Mouse (Mus musculus): Measurements from ENCODE around the gene Tas2r124.

The Tas2r124 gene

GRCm38 (mm10) chr6:132754430-132754829 is at the start of gene Tas2r124:
Gene Tas2r124, plus strand, starts transcription at chr6:132754730.
- no peak for DNase-seq (ENCODE audit: extremely low spot score, low spot score)

- no peak for DNase-seq (ENCODE audit: extremely low spot score, low spot score)
These were observed 42.7 kb upstream of the Tas2r124 start, which contains the start of gene Tas2r122 for GRCm38 (mm10) chr6:132711828-132712227. Gene Tas2r122, minus strand, starts transcription at chr6:132711928.

DNA sequence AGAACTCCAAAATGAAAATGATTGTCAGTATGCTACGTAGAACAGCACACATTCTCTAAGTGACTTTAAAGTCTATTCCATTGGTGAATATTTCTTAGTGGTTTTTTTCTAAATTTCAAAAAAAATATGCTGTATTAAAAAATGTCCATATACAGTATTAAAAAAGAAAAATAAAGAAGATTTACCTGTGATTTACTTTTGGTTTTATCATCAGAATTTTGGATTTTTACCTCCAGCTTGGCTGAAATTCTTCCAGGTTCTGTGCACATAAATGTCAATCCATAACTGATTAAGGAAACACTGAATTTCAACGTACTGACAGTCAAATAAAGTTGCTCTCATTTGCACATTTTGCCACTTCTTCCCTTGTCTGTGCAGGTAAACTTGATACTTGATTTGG is 16.6 kb upstream of the Tas2r124 start, which contains the start of gene Tas2r115:
Tas2r115 (minus strand) TSS at position 101 of the 400 bp plus-strand sequence.
- no peak for DNase-seq (ENCODE audit: extremely low spot score, low spot score)

GRCm38 (mm10) chr6:132750206-132750605 is 4.3 kb upstream of the Tas2r124 start:
- no peak for DNase-seq (ENCODE audit: extremely low spot score, low spot score)

GRCm38 (mm10) chr6:132761831-132762230 is 7.3 kb downstream of the Tas2r124 start, which contains the start of gene Tas2r102:
Gene Tas2r102, plus strand, starts transcription at chr6:132762131.
- no peak for DNase-seq (ENCODE audit: extremely low spot score, low spot score)

DNA sequence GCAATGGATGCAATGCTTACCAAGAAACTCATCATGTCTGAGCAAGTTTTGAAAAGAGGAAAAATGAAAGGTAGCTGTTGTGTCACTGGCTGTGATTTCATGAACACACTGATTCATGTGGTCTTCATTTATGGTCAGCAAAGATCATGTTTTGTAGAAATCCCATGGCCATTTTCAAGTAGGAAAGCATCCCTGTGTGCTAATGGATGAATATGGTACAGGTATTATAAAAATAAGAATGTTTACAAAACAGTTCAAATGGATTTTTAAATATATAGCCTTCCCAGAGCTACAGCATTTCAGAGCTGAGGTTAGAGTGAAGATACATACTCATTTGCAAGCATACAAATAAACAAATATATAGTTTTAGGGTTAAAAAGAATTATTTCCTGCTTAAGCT is 23.5 kb downstream of the Tas2r124 start, which contains the start of gene Tas2r136:
Tas2r136 (minus strand) TSS at position 101 of the 400 bp plus-strand sequence.
- DNase-seq (ENCODE audit: extremely low spot score, low spot score) = no peak

DNA sequence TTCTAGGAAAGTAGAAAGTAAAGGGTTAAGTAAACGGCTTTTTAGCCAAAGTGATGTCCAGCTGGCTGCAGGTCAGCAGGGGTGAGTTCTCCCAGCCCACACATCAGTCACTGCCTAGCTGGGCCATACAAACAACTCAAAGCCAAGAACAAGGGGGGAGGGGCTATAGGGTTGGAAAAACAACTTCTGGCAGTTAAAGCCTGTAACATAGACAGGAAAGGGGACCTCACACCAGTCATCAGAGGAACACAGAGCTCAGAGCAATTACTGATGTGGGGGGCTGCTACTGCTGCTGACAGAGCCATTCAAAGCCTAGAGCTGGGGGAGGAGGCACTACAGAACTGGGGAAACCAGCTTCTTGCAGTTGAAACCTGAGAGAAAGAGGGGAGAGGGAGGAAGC is 40.9 kb downstream of the Tas2r124 start:
- DNase-seq (ENCODE audit: extremely low spot score, low spot score) = peak; percentile 36

DNA sequence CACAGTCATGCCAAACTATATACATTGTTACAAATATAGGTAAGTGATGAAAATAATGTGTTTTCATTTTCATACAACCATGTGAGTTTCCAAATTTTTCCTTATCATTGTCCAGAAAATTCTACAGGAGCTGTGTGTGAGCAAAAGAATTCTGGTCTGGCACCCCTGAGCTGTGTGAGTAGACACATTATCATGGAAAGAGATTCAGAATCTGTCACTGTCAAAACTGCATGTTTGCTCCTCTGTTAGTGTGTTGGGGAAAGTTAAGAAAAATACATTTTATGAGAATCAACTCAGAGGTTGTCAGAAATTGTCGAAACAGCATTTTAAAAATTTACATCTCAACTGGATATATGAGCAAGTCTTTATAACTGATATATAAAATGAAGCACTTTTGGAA is 48.0 kb downstream of the Tas2r124 start, which contains the start of gene Tas2r117:
Tas2r117 (plus strand) TSS at position 301 of the 400 bp plus-strand sequence.
- no peak for DNase-seq (ENCODE audit: extremely low spot score, low spot score)
